Mouse (Mus musculus) stomach, embryonic 14.5 days (tissue): ENCODE data around the gene Jpt1. TPM values are rescaled to one million over a fixed set of nuclear protein-coding genes. Genes with fewer than 3 reads are reported as not detected.

Experiments
- ATAC-seq: fragments of 200-750 bp; cut with Nextera tagmentation; 2 replicates; pipeline ENCODE4 v1.8.0; 2017; ENCODE audit warnings: low read depth, moderate TSS enrichment; ENCODE audit not compliant: insufficient number of reproducible peaks, insufficient read depth, low FRiP score
- H3K27ac ChIP-seq: fragments of 300-500 bp; sonication (generic); 2 replicates; pipeline ENCODE4 v1.5.1; 2014; ENCODE audit warnings: mild to moderate bottlenecking, low read length, moderate library complexity, mixed read lengths
- H3K27me3 ChIP-seq: fragments of 300-500 bp; sonication (generic); 2 replicates; pipeline ENCODE4 v1.6.1; 2014; ENCODE audit warnings: low read length, control low read depth, mixed read lengths; ENCODE audit not compliant: control insufficient read depth, insufficient read depth
- H3K36me3 ChIP-seq: fragments of 300-500 bp; sonication (generic); 2 replicates; pipeline ENCODE4 v1.6.1; 2014; ENCODE audit warnings: mild to moderate bottlenecking, control low read depth, low read length, moderate library complexity, mixed read lengths; ENCODE audit not compliant: control insufficient read depth, insufficient read depth
- H3K4me1 ChIP-seq: fragments of 300-500 bp; sonication (generic); 2 replicates; pipeline ENCODE4 v1.6.1; 2014; ENCODE audit warnings: low read length, control low read depth, mixed read lengths; ENCODE audit not compliant: control insufficient read depth, insufficient read depth
- H3K4me2 ChIP-seq: fragments of 300-500 bp; sonication (generic); replicated peaks from 2 replicates; pipeline ENCODE4 v1.6.1; 2014; ENCODE audit warnings: low read depth, low read length, control low read depth
- H3K4me3 ChIP-seq: fragments of 300-500 bp; sonication (generic); 2 replicates; pipeline ENCODE4 v1.5.1; 2014; ENCODE audit warnings: low read depth, low read length, control low read depth
- H3K9ac ChIP-seq: fragments of 300-500 bp; sonication (generic); replicated peaks from 2 replicates; pipeline ENCODE4 v1.6.1; 2014; ENCODE audit warnings: low read depth, mild to moderate bottlenecking, control low read depth, low read length, moderate library complexity, mixed read lengths
- H3K9me3 ChIP-seq: fragments of 300-500 bp; sonication (generic); 2 replicates; pipeline ENCODE4 v1.6.1; 2016; ENCODE audit warnings: low read depth, low read length, control low read depth; ENCODE audit not compliant: control insufficient read depth
- WGBS: fragments of 180-500 bp; shearing (Covaris S2); extraction: QIAGEN DNeasy Blood & Tissue Kit; methylation state at CpG from one replicate; pipeline ENCODE4 v1.1.7; 2014; 5-methylcytosine and 5-hydroxymethylcytosine counted together
- polyA plus RNA-seq: library from polyadenylated mRNA; unstranded; fragments of >200 nt; fragmentation: Nextera tagmentation; extraction: Ambion mirVana; gene quantifications from 2 replicates; pipeline ENCODE4 v1.2.1, GENCODE M21; 2014

Gene Jpt1
- polyA plus RNA-seq, result 529 and 563 TPM in 2 replicates

- Histone ChIP-seq H3K9me3 (no peaks in the 10 kb centered on the region), H3K4me2 (peak within 1 kb of the TSS; percentile 58), H3K27ac (peak within 1 kb of the TSS; percentile 91), H3K4me1 (peaks cover 34% of the 10 kb centered on the region), H3K9ac (peak within 1 kb of the TSS; percentile 93), H3K36me3 (no peaks in the 10 kb centered on the region), H3K27me3 (no peaks in the 10 kb centered on the region), H3K4me3 (peak within 1 kb of the TSS; percentile 99)
- 1% methylated on average over 24 of the region's 24 CpGs for WGBS
- peak; percentile 97 for ATAC-seq
Measured at GRCm38 (mm10) chr11:115514238-115514663, at the start of gene Jpt1. Gene Jpt1, minus strand, starts transcription at chr11:115514387.

DNA sequence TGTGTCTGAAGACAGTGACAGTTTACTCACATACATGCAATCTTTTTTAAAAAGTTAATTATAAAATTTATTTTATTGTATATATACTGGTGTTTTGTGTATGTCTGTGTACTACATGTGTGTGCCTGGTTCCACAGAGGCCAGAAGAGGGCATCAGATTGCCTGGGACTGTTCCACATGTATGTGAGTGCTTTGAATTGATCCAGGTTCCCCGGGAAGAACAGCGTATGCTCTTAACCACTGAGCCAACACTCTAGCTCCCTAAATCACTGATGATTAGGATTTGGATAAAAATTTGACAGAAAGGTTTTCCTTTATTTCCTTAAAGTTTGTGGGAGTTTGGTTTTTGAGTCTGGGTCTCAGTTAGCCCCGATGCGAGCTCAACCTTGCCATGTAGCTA is 49.2 kb upstream of the Jpt1 start:
- Histone ChIP-seq H3K9me3 (no peaks in the 10 kb centered on the region), H3K4me1 (peaks cover 7% of the 10 kb centered on the region; the same call in 1 of the 2 replicates), H3K4me3 (peak overlapping the region; percentile 97; the same call in 1 of the 2 replicates), H3K27ac (peak overlapping the region; percentile 82; the same call in 1 of the 2 replicates), H3K27me3 (no peaks in the 10 kb centered on the region), H3K4me2 (peak overlapping the region; percentile 61), H3K9ac (peak overlapping the region; percentile 32; the same call in 1 of the 2 replicates), H3K36me3 (peaks cover 22% of the 10 kb centered on the region)
- no peak for ATAC-seq
- 48% methylated on average over 4 of the region's 4 CpGs for WGBS

GRCm38 (mm10) chr11:115555717-115556116 is 41.5 kb upstream of the Jpt1 start:
- no peak for ATAC-seq
- H3K27ac ChIP-seq, result no peak overlapping the region
- no peak overlapping the region for H3K4me2 ChIP-seq
- H3K4me3 ChIP-seq, result no peak overlapping the region
- no peak overlapping the region for H3K9ac ChIP-seq
- H3K4me1 ChIP-seq, result no peaks in the 10 kb centered on the region
- H3K36me3 ChIP-seq, result no peaks in the 10 kb centered on the region
- 72% methylated on average over 17 of the region's 17 CpGs for WGBS
- no peaks in the 10 kb centered on the region for H3K9me3 ChIP-seq
- no peaks in the 10 kb centered on the region for H3K27me3 ChIP-seq

DNA sequence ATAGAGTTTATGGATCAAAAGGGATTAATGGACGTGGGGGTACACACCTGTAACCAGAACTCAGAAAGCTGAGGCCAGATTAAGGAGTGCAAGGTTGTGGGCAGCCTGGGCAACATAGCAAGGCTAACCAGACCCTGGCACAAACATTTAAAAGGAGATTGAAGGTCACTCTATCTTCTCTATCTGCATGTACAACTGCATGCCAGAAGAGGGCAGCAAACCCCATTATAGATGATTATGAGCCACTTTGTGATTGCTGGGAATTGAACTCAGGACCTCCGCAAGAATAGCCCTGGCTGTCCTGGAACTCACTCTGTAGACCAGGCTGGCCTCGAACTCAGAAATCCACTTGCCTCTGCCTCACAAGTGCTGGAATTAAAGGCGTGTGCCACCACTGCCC is 38.6 kb upstream of the Jpt1 start:
- no peak overlapping the region for H3K4me3 ChIP-seq
- ATAC-seq, result no peak
- no peak overlapping the region for H3K4me2 ChIP-seq
- no peaks in the 10 kb centered on the region for H3K36me3 ChIP-seq
- WGBS, result 59% methylated on average over 4 of the region's 4 CpGs
- H3K27me3 ChIP-seq, result no peaks in the 10 kb centered on the region
- H3K4me1 ChIP-seq, result no peaks in the 10 kb centered on the region
- no peaks in the 10 kb centered on the region for H3K9me3 ChIP-seq
- H3K9ac ChIP-seq, result no peak overlapping the region
- H3K27ac ChIP-seq, result no peak overlapping the region

GRCm38 (mm10) chr11:115543571-115543970 is 29.4 kb upstream of the Jpt1 start:
- Histone ChIP-seq H3K9ac (no peak overlapping the region), H3K36me3 (no peaks in the 10 kb centered on the region), H3K27ac (no peak overlapping the region), H3K9me3 (no peaks in the 10 kb centered on the region), H3K4me1 (no peaks in the 10 kb centered on the region), H3K4me2 (no peak overlapping the region), H3K4me3 (no peak overlapping the region), H3K27me3 (no peaks in the 10 kb centered on the region)
- ATAC-seq, result no peak
- WGBS, result 63% methylated on average over 4 of the region's 4 CpGs

DNA sequence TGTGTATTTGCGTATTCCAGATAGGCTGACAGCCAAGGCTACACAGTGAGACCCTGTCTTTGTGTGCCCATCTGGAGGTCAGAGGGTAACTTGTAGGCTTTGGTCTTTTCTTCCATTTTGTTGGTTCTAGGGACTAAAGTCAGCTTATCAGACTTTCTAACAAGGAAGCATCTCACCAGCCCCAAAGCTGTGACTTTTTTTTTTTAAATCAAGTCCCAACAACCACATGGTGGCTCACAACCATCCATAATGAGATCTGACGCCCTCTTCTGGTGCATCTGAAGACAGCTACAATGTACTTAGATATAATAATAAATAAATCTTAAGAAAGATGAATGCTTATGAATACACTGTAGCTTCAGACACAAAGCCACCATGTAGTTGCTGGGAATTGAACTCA is 23.9 kb upstream of the Jpt1 start:
- Histone ChIP-seq H3K27ac (no peak overlapping the region), H3K4me2 (no peak overlapping the region), H3K4me1 (peaks cover 10% of the 10 kb centered on the region; the same call in 1 of the 2 replicates), H3K27me3 (no peaks in the 10 kb centered on the region), H3K9me3 (no peaks in the 10 kb centered on the region), H3K9ac (no peak overlapping the region), H3K4me3 (no peak overlapping the region), H3K36me3 (peaks cover 7% of the 10 kb centered on the region)
- 56% methylated on average over 2 of the region's 2 CpGs for WGBS
- ATAC-seq, result no peak

DNA sequence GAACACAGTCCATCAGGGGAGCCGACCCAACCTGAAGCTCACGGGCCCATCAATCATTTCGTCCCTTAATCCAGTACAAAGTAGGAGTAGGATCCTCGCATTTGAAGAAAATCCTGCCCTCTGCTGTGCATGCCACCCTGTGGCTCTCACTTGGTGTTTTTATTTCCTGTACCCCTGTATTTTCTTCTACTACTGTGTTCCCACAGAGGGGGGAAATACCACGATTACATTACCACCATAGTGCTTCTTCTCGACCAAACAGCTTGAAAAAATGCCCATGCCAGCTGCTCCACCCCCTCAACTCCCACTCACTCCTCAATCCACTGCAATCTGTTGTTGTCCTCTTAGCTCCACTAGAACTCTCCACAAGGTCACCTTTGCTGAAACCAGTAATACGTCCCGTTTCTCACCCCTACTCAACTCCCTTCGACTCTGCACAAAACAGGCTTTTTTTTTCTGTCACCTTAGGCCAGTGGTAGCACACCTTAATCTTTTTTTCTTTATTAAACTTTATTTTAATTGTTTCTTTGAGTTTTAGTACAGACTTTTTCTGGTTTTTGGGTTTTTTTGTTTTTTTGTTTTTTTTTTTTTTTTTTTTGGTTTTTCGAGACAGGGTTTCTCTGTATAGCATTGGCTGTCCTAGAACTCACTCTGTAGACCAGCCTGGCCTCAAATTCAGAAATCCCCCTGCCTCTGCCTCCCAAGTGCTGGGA is 22.8 kb upstream of the Jpt1 start:
- no peaks in the 10 kb centered on the region for H3K9me3 ChIP-seq
- no peak overlapping the region for H3K9ac ChIP-seq
- H3K4me2 ChIP-seq, result peak overlapping the region; percentile 34; the same call in 1 of the 2 replicates
- peaks cover 16% of the 10 kb centered on the region for H3K36me3 ChIP-seq
- peak overlapping the region; percentile 99 for H3K27ac ChIP-seq
- H3K4me3 ChIP-seq, result peak overlapping the region; percentile 95; the same call in 1 of the 2 replicates
- H3K4me1 ChIP-seq, result peaks cover 10% of the 10 kb centered on the region; the same call in 1 of the 2 replicates
- no peak for ATAC-seq
- H3K27me3 ChIP-seq, result no peaks in the 10 kb centered on the region
- WGBS, result 77% methylated on average over 10 of the region's 10 CpGs

DNA sequence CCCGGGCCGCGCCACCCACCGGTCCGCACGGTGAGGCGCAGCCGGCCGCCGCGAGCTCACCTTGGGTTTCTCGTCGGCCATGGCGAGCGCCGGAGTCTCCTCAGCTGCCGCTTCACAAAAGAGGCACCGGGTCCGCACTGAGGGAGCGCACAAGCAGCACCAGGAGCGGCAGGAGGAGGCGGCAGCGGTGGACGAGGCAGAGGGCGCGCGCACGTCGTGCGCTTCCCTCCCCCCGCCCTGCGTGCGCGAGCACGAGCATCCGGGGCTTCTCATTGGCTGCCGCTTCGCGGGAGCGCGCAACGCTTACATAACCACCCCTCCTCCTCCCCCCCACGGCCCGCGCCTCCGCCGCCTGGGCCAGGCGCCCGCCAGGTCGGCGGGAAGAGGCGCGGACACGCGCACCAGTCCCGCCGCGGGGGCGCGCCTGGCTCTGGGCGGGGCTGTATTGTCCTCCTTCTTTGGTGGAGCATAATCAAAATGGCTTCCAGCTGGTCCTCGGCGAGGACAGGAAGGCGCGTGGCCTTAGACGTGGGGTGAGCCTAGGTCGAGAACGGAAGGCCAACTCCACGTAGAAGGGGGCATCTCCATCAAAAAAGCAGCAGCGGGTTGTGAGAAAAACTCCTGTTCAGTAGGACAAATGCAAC is 22.0 kb upstream of the Jpt1 start, which contains the start of gene Sumo2:
Gene Sumo2 (minus strand): TSS at position 239 of the 644 bp plus-strand sequence.
- H3K9me3 ChIP-seq, result no peaks in the 10 kb centered on the region
- H3K4me1 ChIP-seq, result peaks cover 10% of the 10 kb centered on the region; the same call in 1 of the 2 replicates
- peak within 1 kb of the TSS; percentile 67 for H3K4me2 ChIP-seq
- H3K9ac ChIP-seq, result peak within 1 kb of the TSS; percentile 93
- peak; percentile 92 for ATAC-seq
- peak within 1 kb of the TSS; percentile 95 for H3K4me3 ChIP-seq
- 1% methylated on average over 47 of the region's 70 CpGs for WGBS
- peak within 1 kb of the TSS; percentile 99 for H3K27ac ChIP-seq
- H3K36me3 ChIP-seq, result peaks cover 24% of the 10 kb centered on the region
- H3K27me3 ChIP-seq, result no peaks in the 10 kb centered on the region
